24 mouse cellular contexts compared by ENCODE assay signal in the genomic region with DNA sequence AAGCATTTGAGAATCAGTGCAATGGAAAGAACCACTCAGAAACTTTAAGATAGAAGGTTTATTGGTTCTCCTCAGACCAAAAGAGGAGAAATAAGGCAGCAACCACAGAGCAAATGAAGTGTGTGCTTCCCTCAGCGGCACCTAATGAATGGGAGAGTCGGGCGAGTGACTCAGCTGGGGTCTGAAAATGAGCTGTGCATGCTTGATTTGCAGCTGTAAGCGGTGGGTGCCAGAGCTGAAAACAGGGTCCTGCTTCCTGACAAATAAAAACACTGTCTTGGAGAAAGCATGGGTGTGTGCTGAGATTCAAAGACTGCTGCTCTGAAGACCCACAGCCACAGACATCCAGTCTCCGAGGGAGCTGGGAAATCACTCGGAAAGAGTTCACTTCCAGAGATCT.
A peak's percentile ranks its signal among the peaks of the same experiment; 100 is the strongest.
DNase-seq lines count a peak whose midpoint lies in the region; ATAC-seq and TF ChIP-seq lines count a peak whose summit lies in the region.
"Had no signal": no experiment of that assay in that cellular context is flagged by ENCODE, and none has a peak within 500 bp of the region (broad histone marks: within the 10 kb centered on the region; RNA-seq: fewer than 3 reads in every experiment).

No protein-coding gene starts in this region.

- no peak for DNase-seq in hindbrain, embryonic 10.5 days (ENCODE audit: low spot score)
- DNase-seq in midbrain, embryonic 14.5 days: peak; percentile 35
- no peak for DNase-seq in midbrain, embryonic 11.5 days (ENCODE audit: low spot score, missing footprints)
- peak; percentile 63 for DNase-seq in brain, embryonic 14.5 days (ENCODE audit: low read depth)
- DNase-seq in lung, postnatal 4 days: peak; percentile 46 to 85
- no peak for DNase-seq in testis, postnatal 10 days (ENCODE audit: low spot score)
- DNase-seq in ovary, postnatal 10 days (ENCODE audit: low spot score): no peak
- DNase-seq: adrenal gland, postnatal 10 days; cerebellum, adult 9-10 months; gastrocnemius, postnatal 10 days; heart, postnatal 4 days; kidney, adult 2 months; kidney, postnatal 10 days; left cerebral cortex, postnatal 4 days; right cerebral cortex, postnatal 14 days had no signal

- H3K9ac ChIP-seq in hindbrain, embryonic 12.5 days: no peak overlapping the region
- no peak overlapping the region for H3K9ac ChIP-seq in midbrain, embryonic 14.5 days (replicated peaks; ENCODE audit: low read length)
- no peak overlapping the region for H3K9ac ChIP-seq in midbrain, embryonic 11.5 days (ENCODE audit: low read length)
- H3K9ac ChIP-seq: embryonic facial prominence, embryonic 15.5 days; limb, embryonic 15.5 days; midbrain, embryonic 13.5 days; neural tube, embryonic 13.5 days had no signal

- no peaks in the 10 kb centered on the region for H3K36me3 ChIP-seq in hindbrain, embryonic 12.5 days
- no peaks in the 10 kb centered on the region for H3K36me3 ChIP-seq in hindbrain, embryonic 10.5 days
- no peaks in the 10 kb centered on the region for H3K36me3 ChIP-seq in midbrain, embryonic 14.5 days (ENCODE audit: control insufficient read depth, insufficient read depth, low read length)
- H3K36me3 ChIP-seq in midbrain, embryonic 11.5 days (ENCODE audit: control insufficient read depth, insufficient read depth, low read length): no peaks in the 10 kb centered on the region
- H3K36me3 ChIP-seq: embryonic facial prominence, embryonic 15.5 days; heart, embryonic 10.5 days; limb, embryonic 15.5 days; midbrain, embryonic 13.5 days; neural tube, embryonic 13.5 days had no signal

- H3K27ac ChIP-seq in hindbrain, embryonic 12.5 days: peak overlapping the region; percentile 23; the same call in 1 of the 2 replicates
- H3K27ac ChIP-seq in hindbrain, embryonic 10.5 days: no peak overlapping the region
- no peak overlapping the region for H3K27ac ChIP-seq in midbrain, embryonic 14.5 days (replicated peaks; ENCODE audit: low read depth, low read length)
- H3K27ac ChIP-seq in midbrain, embryonic 11.5 days (ENCODE audit: low read depth, low read length): no peak overlapping the region
- H3K27ac ChIP-seq: embryonic facial prominence, embryonic 15.5 days; heart, embryonic 10.5 days; limb, embryonic 15.5 days; midbrain, embryonic 13.5 days; neural tube, embryonic 13.5 days; stomach, postnatal 0 days had no signal

- H3K27me3 ChIP-seq in hindbrain, embryonic 12.5 days: no peaks in the 10 kb centered on the region
- no peaks in the 10 kb centered on the region for H3K27me3 ChIP-seq in hindbrain, embryonic 10.5 days (ENCODE audit: insufficient read depth, poor library complexity, severe bottlenecking)
- H3K27me3 ChIP-seq in midbrain, embryonic 14.5 days (ENCODE audit: control insufficient read depth, insufficient read depth, low read length): no peaks in the 10 kb centered on the region
- H3K27me3 ChIP-seq in midbrain, embryonic 11.5 days (ENCODE audit: control insufficient read depth, insufficient read depth, low read length): no peaks in the 10 kb centered on the region
- H3K27me3 ChIP-seq: embryonic facial prominence, embryonic 15.5 days; limb, embryonic 15.5 days; midbrain, embryonic 13.5 days; neural tube, embryonic 13.5 days had no signal

- TF ChIP-seq CTCF in brain, embryonic 14.5 days (IDR thresholded peaks at IDR 0.05; ENCODE audit: borderline replicate concordance, extremely low read depth, insufficient read depth, insufficient read length): no peak

- ATAC-seq in hindbrain, embryonic 12.5 days (ENCODE audit: low FRiP score): peak; percentile 48; the same call in 1 of the 2 replicates
- ATAC-seq in midbrain, embryonic 14.5 days (ENCODE audit: low FRiP score, low TSS enrichment): no peak
- no peak for ATAC-seq in midbrain, embryonic 11.5 days (ENCODE audit: low FRiP score)
- ATAC-seq: inflammation-experienced regulatory T-cells, adult 6 months; midbrain, embryonic 13.5 days had no signal

- no peak overlapping the region for H3K4me3 ChIP-seq in hindbrain, embryonic 12.5 days
- no peak overlapping the region for H3K4me3 ChIP-seq in hindbrain, embryonic 10.5 days
- no peak overlapping the region for H3K4me3 ChIP-seq in midbrain, embryonic 14.5 days (replicated peaks; ENCODE audit: low read depth, low read length)
- no peak overlapping the region for H3K4me3 ChIP-seq in midbrain, embryonic 11.5 days (ENCODE audit: low read depth, low read length)
- H3K4me3 ChIP-seq: embryonic facial prominence, embryonic 15.5 days; heart, embryonic 10.5 days; limb, embryonic 15.5 days; midbrain, embryonic 13.5 days; myocyte; neural tube, embryonic 13.5 days had no signal

- H3K9me3 ChIP-seq in hindbrain, embryonic 12.5 days (replicated peaks): no peaks in the 10 kb centered on the region
- H3K9me3 ChIP-seq in hindbrain, embryonic 10.5 days: no peaks in the 10 kb centered on the region
- no peaks in the 10 kb centered on the region for H3K9me3 ChIP-seq in midbrain, embryonic 14.5 days (ENCODE audit: control insufficient read depth, low read length)
- H3K9me3 ChIP-seq in midbrain, embryonic 11.5 days (ENCODE audit: control insufficient read depth, low read length): no peaks in the 10 kb centered on the region
- H3K9me3 ChIP-seq: embryonic facial prominence, embryonic 15.5 days; heart, embryonic 10.5 days; limb, embryonic 15.5 days; midbrain, embryonic 13.5 days; neural tube, embryonic 13.5 days had no signal

- WGBS in hindbrain, embryonic 12.5 days: 45% methylated on average over 6 of the region's 6 CpGs
- WGBS in hindbrain, embryonic 10.5 days: 64% methylated on average over 6 of the region's 6 CpGs
- 59% methylated on average over 6 of the region's 6 CpGs for WGBS in midbrain, embryonic 14.5 days
- WGBS in midbrain, embryonic 11.5 days: 57% methylated on average over 6 of the region's 6 CpGs

- TF ChIP-seq POLR2A in brain, embryonic 14.5 days (IDR thresholded peaks at IDR 0.05; ENCODE audit: borderline replicate concordance, extremely low read depth, insufficient read depth, insufficient read length, poor library complexity, severe bottlenecking): no peak

- no peak overlapping the region for H3K4me2 ChIP-seq in hindbrain, embryonic 12.5 days (replicated peaks)
- H3K4me2 ChIP-seq in midbrain, embryonic 14.5 days (ENCODE audit: low read length): no peak overlapping the region
- H3K4me2 ChIP-seq in midbrain, embryonic 11.5 days: no peak overlapping the region
- H3K4me2 ChIP-seq: embryonic facial prominence, embryonic 15.5 days; limb, embryonic 15.5 days; midbrain, embryonic 13.5 days; neural tube, embryonic 13.5 days had no signal

- no peaks in the 10 kb centered on the region for H3K4me1 ChIP-seq in hindbrain, embryonic 12.5 days
- peaks cover 3% of the 10 kb centered on the region; the same call in 1 of the 2 replicates for H3K4me1 ChIP-seq in hindbrain, embryonic 10.5 days (replicated peaks)
- no peaks in the 10 kb centered on the region; the same call in 1 of the 2 replicates for H3K4me1 ChIP-seq in midbrain, embryonic 14.5 days (ENCODE audit: control insufficient read depth, insufficient read depth, low read length)
- no peaks in the 10 kb centered on the region for H3K4me1 ChIP-seq in midbrain, embryonic 11.5 days (ENCODE audit: control insufficient read depth, insufficient read depth, low read length)
- H3K4me1 ChIP-seq: embryonic facial prominence, embryonic 15.5 days; heart, embryonic 10.5 days; limb, embryonic 15.5 days; midbrain, embryonic 13.5 days; neural tube, embryonic 13.5 days had no signal

Comparison
In these comparisons a context has a peak if more than half of its experiments do, and no peak if none do; other contexts are left out.
1. DNase-seq: peak in midbrain, embryonic 14.5 days (single experiment), brain, embryonic 14.5 days (single experiment) and lung, postnatal 4 days (2 of 2); none in hindbrain, embryonic 10.5 days (single experiment), midbrain, embryonic 11.5 days (single experiment), testis, postnatal 10 days (single experiment) and ovary, postnatal 10 days (single experiment).